ENCODE assay signal across 21 mouse cellular contexts in the genomic region with DNA sequence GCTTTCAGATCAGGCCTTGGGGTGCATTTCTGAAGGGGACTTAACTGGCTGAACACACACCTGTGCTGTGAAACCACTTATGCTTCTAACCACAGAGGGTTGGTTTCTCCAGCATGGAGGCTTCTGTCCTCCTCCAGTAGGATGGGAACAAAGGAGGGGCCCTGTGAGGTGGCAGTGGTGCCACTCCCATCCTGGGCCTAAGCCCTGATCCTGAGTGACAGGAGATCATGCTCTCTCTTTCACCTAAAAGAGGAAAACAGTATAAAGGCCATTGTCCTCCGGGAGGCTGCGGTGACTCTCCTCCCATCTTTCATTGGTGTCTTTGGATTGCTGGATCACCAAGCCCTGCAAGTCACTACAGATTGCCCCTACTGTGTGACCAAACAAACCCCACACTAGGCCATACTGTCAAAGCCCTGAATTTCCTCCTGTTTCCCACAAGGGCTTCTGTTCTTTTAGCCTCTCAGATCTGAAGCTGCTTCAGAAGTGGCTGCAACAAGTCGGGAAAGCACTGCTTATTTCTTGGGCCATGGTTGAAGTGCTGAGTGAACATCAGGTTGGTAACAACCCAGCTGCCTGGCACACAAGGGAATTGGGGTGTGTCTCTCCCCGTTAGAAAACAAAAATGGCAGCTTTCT.
"Had no signal": no experiment of that assay in that cellular context is flagged by ENCODE, and none has a peak within 500 bp of the region (broad histone marks: within the 10 kb centered on the region; RNA-seq: fewer than 3 reads in every experiment).

No protein-coding gene starts in this region.

- H3K9ac ChIP-seq: limb, embryonic 12.5 days; limb, embryonic 15.5 days; liver, embryonic 14.5 days; liver, postnatal 0 days; lung, embryonic 14.5 days; neural tube, embryonic 13.5 days; stomach, embryonic 15.5 days had no signal

- H3K27ac ChIP-seq: limb, embryonic 12.5 days; limb, embryonic 15.5 days; liver, embryonic 14.5 days; macrophage; neural tube, embryonic 13.5 days; stomach, embryonic 15.5 days had no signal

- H3K9me3 ChIP-seq: limb, embryonic 12.5 days; limb, embryonic 15.5 days; neural tube, embryonic 13.5 days; stomach, embryonic 15.5 days had no signal

- ATAC-seq: liver, postnatal 0 days; lung, postnatal 0 days; midbrain, embryonic 16.5 days had no signal

- H3K4me2 ChIP-seq: limb, embryonic 12.5 days; limb, embryonic 15.5 days; liver, embryonic 11.5 days; lung, embryonic 14.5 days; neural tube, embryonic 13.5 days; stomach, embryonic 15.5 days had no signal

- H3K27me3 ChIP-seq: limb, embryonic 12.5 days; limb, embryonic 15.5 days; neural tube, embryonic 13.5 days; stomach, embryonic 15.5 days had no signal

- H3K36me3 ChIP-seq: limb, embryonic 12.5 days; limb, embryonic 15.5 days; neural tube, embryonic 13.5 days; stomach, embryonic 15.5 days had no signal

- H3K4me1 ChIP-seq: stomach, embryonic 15.5 days had no signal

- H3K4me3 ChIP-seq: limb, embryonic 12.5 days; limb, embryonic 15.5 days; myocyte; neural tube, embryonic 13.5 days; stomach, embryonic 15.5 days had no signal

- DNase-seq: kidney, adult 18-20 months; kidney, adult 9 months; kidney, postnatal 14 days; kidney, postnatal 4 days; left cerebral cortex, postnatal 4 days; liver, postnatal 0 days; lung, embryonic 14.5 days; right cerebral cortex, postnatal 25 days; spleen, adult 18-20 months; thymus, adult 2 months; thymus, postnatal 25 days had no signal
